Mouse (Mus musculus) frontal cortex, postnatal 10 days (tissue): ENCODE results near the gene Sqstm1.
A peak's percentile ranks its signal among the peaks of the same experiment; 100 is the strongest.

Source experiments
- DNase-seq, 2 experiments: peaks; one replicate each; pipeline ENCODE4 v3.0.0; 2022; ENCODE audit warnings: low spot score in 2 of 2, mixed read lengths in 1 of 2

Sqstm1 gene

GRCm38 (mm10) chr11:50211322-50212059 lies 864 bp upstream of the Sqstm1 start:
- no peak for DNase-seq

- peak; percentile 86 to 93 for DNase-seq
Measured at GRCm38 (mm10) chr11:50210101-50210504, 524 bp downstream of the Sqstm1 start.

- no peak for DNase-seq
Measured at GRCm38 (mm10) chr11:50208039-50208438, 2.6 kb downstream of the Sqstm1 start.

GRCm38 (mm10) chr11:50207344-50207743 lies 3.3 kb downstream of the Sqstm1 start:
- no peak for DNase-seq

- DNase-seq: no peak
Measured at GRCm38 (mm10) chr11:50206037-50206436, 4.6 kb downstream of the Sqstm1 start.

GRCm38 (mm10) chr11:50205434-50205833 lies 5.2 kb downstream of the Sqstm1 start:
- DNase-seq: no peak

GRCm38 (mm10) chr11:50203302-50203827 lies 7.3 kb downstream of the Sqstm1 start:
- DNase-seq: no peak

DNA sequence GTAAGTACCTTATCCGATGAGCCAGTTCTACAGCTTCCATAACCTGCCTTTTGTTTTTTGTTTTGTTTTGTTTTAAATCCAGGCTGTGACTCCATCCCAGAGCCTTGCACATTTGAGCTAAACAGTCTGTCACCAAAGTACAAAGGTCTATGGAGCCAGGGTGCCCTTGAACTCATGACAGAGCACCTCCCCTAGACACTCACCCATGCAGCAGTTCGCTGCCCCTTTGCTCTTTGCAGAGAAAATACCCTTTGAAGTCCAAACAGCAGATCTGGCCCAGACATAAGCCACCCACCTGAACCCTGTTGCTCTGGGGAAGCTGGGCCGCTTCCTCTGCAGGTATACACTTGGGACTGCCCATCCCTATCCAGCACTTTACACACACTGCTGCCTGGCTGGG lies 9.0 kb downstream of the Sqstm1 start:
- no peak for DNase-seq

- no peak for DNase-seq
Measured at GRCm38 (mm10) chr11:50200613-50201012, 10.0 kb downstream of the Sqstm1 start.

- no peak for DNase-seq
Measured at GRCm38 (mm10) chr11:50198916-50199315, 11.7 kb downstream of the Sqstm1 start.

- no peak for DNase-seq
Measured at GRCm38 (mm10) chr11:50198219-50198846, 12.3 kb downstream of the Sqstm1 start.

DNA sequence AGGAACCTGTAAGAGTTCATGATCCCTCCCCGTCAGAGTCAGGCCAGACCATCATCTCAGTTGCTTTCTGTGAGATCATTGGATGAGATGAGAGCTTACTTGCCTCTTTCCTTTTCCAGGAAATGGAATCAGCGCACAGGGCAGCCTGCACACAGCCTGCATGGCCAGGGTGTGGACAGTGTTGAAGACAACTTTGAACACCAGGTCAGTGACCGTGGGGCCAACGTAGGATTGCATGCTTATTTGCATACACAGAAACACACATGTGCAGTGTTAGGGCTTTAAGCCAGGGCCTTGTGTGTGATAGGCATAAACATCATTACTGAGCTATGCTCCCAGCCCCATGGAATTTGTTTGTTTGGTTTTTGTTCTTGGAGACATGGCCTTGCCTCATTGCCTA lies 13.1 kb downstream of the Sqstm1 start:
- DNase-seq: no peak

DNA sequence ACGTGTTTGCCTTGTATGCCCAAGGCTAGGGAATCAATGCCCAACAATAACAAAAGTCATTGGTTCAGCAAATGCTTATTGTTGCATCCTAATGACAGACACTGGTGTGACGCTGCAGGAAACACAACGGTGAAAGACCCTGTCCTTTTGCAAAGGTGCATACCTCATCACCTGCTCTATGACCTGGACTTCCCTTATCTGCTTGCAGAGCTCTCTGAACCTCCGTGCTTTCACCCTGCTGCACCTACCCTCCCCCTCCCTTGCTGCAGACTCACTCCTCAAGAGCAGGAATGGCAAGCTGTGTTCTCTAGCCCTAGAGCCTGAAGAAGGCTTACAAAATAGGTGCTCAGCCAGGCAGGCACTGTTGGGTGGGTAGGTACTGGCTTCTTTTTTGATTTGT lies 15.8 kb downstream of the Sqstm1 start:
- DNase-seq: no peak

GRCm38 (mm10) chr11:50194070-50194469 lies 16.6 kb downstream of the Sqstm1 start:
- DNase-seq: no peak

GRCm38 (mm10) chr11:50192278-50192677 lies 18.3 kb downstream of the Sqstm1 start:
- DNase-seq: no peak

DNA sequence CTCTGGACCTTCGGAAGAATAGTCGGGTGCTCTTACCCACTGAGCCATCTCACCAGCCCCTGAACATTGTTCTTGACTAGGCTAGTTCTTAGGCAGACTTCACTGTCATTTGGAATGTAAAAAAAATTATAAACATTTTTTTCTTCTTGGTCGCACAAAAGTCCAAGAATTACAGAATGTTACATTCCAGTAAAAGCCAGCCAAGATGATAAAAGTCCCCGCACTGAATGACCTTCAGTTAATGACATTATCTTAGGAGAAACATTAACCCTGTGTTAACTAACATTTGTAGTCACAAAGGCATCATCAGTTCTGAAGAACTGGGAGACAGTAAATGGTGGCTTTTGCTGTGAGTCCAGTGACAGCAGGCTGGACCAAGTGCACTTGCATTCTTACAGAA lies 20.3 kb downstream of the Sqstm1 start:
- DNase-seq: no peak

- no peak for DNase-seq
Measured at GRCm38 (mm10) chr11:50188682-50189081, 21.9 kb downstream of the Sqstm1 start.

DNA sequence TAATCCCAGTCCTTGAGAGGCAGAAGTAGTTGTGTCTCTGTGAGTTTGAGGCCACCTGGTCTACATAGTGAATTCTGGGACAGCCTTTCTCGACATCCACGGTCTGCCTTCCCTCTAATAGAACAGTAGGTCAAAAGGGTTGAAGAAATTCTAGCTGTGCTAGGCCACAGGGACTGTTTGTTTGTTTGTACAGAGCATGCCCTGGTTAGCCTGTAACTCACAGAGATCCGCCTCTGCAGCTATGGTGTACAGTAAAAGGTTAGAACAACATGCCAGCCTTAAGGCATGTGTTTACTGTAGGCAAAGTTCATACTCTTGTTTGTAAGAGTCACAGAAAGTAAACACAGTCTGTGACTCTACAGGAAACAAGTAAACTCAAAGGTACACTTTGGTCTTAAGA lies 25.8 kb downstream of the Sqstm1 start:
- no peak for DNase-seq

DNA sequence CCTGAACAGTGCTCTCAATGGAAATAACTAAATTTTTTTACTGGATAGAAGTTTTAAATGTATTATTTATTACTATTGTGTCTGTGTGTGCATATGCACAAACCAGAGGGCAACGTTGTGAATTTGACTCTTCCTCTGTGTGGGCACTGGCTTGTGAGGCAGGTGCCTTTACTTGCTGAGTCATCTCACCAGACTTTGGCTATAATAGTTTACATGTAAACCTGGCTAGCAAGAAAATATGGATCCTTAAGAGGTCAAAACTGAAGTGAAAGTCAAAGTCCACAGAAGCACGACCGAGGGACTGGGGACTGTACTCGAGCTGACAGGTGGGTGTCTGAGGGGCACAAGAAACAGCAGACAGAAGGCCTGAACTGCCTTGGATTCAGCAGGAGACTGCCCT lies 27.9 kb downstream of the Sqstm1 start:
- no peak for DNase-seq

DNA sequence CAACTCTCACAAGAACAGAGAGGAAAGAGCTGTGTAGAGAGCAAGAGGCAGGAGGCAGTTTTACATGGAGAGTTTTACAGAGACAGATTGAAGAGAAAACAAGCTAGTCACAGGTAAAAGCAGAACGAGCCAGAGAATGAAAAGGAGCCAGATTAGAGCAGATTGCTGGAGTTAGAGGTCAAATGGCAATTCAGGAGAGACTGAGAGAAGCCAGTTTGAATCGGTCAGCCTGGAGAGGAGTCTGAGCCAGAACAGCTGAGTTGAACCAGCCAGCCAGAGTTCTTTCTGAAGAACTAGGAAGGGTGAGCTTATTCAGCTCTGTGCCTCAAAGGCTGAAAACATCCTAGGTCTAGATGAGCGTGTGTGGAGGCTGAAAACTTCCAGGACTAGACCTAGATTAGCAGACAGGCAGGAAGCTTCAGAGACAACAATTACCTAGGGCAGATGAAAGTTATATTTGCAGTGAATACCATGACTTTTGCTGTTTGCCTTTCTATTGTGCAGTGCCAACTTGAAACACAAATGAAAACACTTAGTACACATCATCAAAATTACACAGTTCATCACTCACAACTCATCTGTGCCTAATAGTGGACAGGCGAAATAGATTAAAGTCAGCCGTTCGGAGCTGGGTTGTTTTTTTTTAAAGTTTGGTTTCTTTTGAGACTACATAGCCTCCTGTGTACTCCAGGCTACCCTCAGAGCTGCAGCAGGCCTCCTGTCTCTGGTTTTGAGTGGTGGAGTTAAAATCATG lies 30.0 kb downstream of the Sqstm1 start:
- no peak for DNase-seq

DNA sequence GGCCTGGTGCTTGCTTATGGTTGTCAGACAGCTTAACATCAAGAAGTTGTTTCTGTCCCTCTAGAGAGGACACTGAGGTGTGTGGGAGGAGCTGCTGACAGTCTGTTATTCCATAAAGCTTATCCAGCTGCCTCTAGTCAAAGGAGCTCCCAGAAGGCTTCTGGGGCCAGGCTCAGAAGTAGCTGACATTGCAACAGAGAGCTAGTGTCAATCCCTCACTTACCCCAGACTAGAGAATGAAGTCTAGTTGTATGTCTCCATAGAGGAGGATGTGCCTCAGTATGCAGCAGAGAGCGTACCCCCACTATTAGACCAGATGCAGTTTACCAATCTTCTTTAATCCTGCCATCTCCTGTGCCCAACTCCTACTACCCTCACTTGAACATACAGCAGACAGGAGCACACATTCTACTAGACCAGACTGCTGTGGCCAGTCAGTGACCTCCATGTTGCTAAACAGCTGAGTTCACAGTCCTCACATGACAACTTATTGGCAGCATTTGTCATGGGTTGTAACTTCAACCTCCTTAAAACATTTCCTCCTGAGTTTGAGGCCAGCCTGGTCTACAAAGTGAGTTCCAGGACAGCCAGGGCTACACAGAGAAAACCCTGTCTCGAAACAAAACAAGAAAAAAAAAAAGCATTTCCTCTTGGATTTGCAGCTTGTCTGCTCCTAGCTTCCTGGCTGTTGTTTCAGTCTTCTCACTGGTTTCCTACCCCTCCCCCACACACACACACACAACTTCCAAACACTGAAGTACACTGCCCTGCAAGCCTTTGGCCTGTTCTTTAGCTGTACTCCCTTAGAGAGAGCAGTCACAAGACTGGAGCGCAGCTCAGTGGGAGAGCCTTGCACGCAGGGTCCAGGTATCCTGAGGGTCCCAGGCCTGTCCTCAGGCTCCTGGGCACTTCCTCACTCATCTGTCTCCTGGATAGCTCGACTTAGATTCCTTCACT lies 31.8 kb downstream of the Sqstm1 start:
- no peak for DNase-seq
